Comparison of ENCODE assay signal across 10 mouse cellular contexts in genomic region chr11:29180657-29181056, GRCm38 (mm10). TPM values are rescaled to one million over a fixed set of nuclear protein-coding genes. Genes with fewer than 3 reads are reported as not detected.
DNase-seq lines count a peak whose midpoint lies in the region; ATAC-seq and TF ChIP-seq lines count a peak whose summit lies in the region.
"Had no signal": no experiment of that assay in that cellular context is flagged by ENCODE, and none has a peak within 500 bp of the region (broad histone marks: within the 10 kb centered on the region; RNA-seq: fewer than 3 reads in every experiment).

No protein-coding gene starts in this region.

- peaks cover 1% of the 10 kb centered on the region; the same call in 1 of the 2 replicates for H3K79me2 ChIP-seq in heart, adult 2 months (replicated peaks; ENCODE audit: control insufficient read depth, insufficient read depth, low read length)

- ATAC-seq in heart, embryonic 11.5 days (replicated peaks; ENCODE audit: insufficient number of reproducible peaks, low FRiP score, low TSS enrichment): no peak
- ATAC-seq in hindbrain, embryonic 11.5 days (ENCODE audit: low FRiP score): no peak

- no peak overlapping the region for H3K27ac ChIP-seq in heart, adult 2 months
- no peak overlapping the region for H3K27ac ChIP-seq in heart, embryonic 11.5 days (ENCODE audit: low read depth, low read length)
- H3K27ac ChIP-seq in hindbrain, embryonic 11.5 days (ENCODE audit: low read depth, low read length): no peak overlapping the region
- H3K27ac ChIP-seq: liver, embryonic 13.5 days; neural tube, embryonic 13.5 days had no signal

- peaks cover 2% of the 10 kb centered on the region; the same call in 1 of the 2 replicates for H3K4me1 ChIP-seq in heart, adult 2 months (ENCODE audit: control insufficient read depth, insufficient read depth, low read length)
- H3K4me1 ChIP-seq in heart, embryonic 11.5 days (ENCODE audit: control insufficient read depth, insufficient read depth, low read length): no peaks in the 10 kb centered on the region
- H3K4me1 ChIP-seq in hindbrain, embryonic 11.5 days (replicated peaks; ENCODE audit: control insufficient read depth, insufficient read depth, low read length): no peaks in the 10 kb centered on the region
- H3K4me1 ChIP-seq: neural tube, embryonic 13.5 days had no signal

- TF ChIP-seq EP300 in heart, adult 2 months (IDR thresholded peaks at IDR 0.05; ENCODE audit: insufficient read depth, low read depth, low read length): no peak

- H3K9ac ChIP-seq in heart, adult 2 months (ENCODE audit: low read depth, low read length): no peak overlapping the region
- no peak overlapping the region for H3K9ac ChIP-seq in heart, embryonic 11.5 days (ENCODE audit: low read depth, low read length)
- no peak overlapping the region for H3K9ac ChIP-seq in hindbrain, embryonic 11.5 days (ENCODE audit: low read depth, low read length)
- H3K9ac ChIP-seq: liver, embryonic 13.5 days; neural tube, embryonic 13.5 days had no signal

- no peak overlapping the region for H3K4me2 ChIP-seq in heart, embryonic 11.5 days
- no peak overlapping the region for H3K4me2 ChIP-seq in hindbrain, embryonic 11.5 days (replicated peaks; ENCODE audit: low read depth, low read length)
- H3K4me2 ChIP-seq: liver, embryonic 13.5 days; neural tube, embryonic 13.5 days had no signal

- DNase-seq in heart, adult 2 months: peak; percentile 23 to 25
- DNase-seq in NIH3T3 (ENCODE audit: low read depth): peak; percentile 56
- peak; percentile 63 for DNase-seq in cerebellum, adult 9-11 months
- DNase-seq in heart, postnatal 36 days: peak; percentile 14 to 25
- DNase-seq in embryo, embryonic 9.5 days (ENCODE audit: extremely low spot score): no peak
- DNase-seq in ovary, postnatal 14 days (ENCODE audit: low spot score): no peak
- no peak for DNase-seq in hindbrain, embryonic 11.5 days (ENCODE audit: low spot score)
- DNase-seq: liver, embryonic 13.5 days had no signal

- H3K9me3 ChIP-seq in heart, embryonic 11.5 days (replicated peaks; ENCODE audit: control insufficient read depth, low read length): no peaks in the 10 kb centered on the region
- no peaks in the 10 kb centered on the region for H3K9me3 ChIP-seq in hindbrain, embryonic 11.5 days (ENCODE audit: control insufficient read depth, low read length)
- H3K9me3 ChIP-seq: liver, embryonic 13.5 days; neural tube, embryonic 13.5 days had no signal

- intact Hi-C loops in heart, adult 2 months (cut with DNase I): no loop called here
- intact Hi-C loops in heart, postnatal 36 days (cut with DNase I): no loop called here

- no peak for TF ChIP-seq CTCF in heart, adult 2 months (IDR thresholded peaks at IDR 0.05)

- peaks cover 15% of the 10 kb centered on the region for H3K36me3 ChIP-seq in heart, adult 2 months (ENCODE audit: control insufficient read depth, insufficient read depth, low read length)
- no peaks in the 10 kb centered on the region for H3K36me3 ChIP-seq in heart, embryonic 11.5 days (ENCODE audit: control insufficient read depth, insufficient read depth, low read length)
- H3K36me3 ChIP-seq in hindbrain, embryonic 11.5 days (ENCODE audit: control insufficient read depth, insufficient read depth, low read length): no peaks in the 10 kb centered on the region

- TF ChIP-seq POLR2A in heart, adult 2 months (IDR thresholded peaks at IDR 0.05; ENCODE audit: insufficient read depth, low read depth, low read length): no peak

- H3K4me3 ChIP-seq in heart, adult 2 months: no peak overlapping the region
- H3K4me3 ChIP-seq in heart, embryonic 11.5 days (ENCODE audit: low read depth, low read length): no peak overlapping the region
- H3K4me3 ChIP-seq in hindbrain, embryonic 11.5 days (ENCODE audit: low read depth, low read length): no peak overlapping the region
- H3K4me3 ChIP-seq: liver, embryonic 13.5 days; neural tube, embryonic 13.5 days had no signal

- no peaks in the 10 kb centered on the region for H3K27me3 ChIP-seq in heart, adult 2 months (ENCODE audit: control insufficient read depth, insufficient read depth, low read length)
- H3K27me3 ChIP-seq in heart, embryonic 11.5 days (ENCODE audit: control insufficient read depth, insufficient read depth, low read length): no peaks in the 10 kb centered on the region
- H3K27me3 ChIP-seq in hindbrain, embryonic 11.5 days (ENCODE audit: control insufficient read depth, insufficient read depth, low read length): no peaks in the 10 kb centered on the region
- H3K27me3 ChIP-seq: liver, embryonic 13.5 days; neural tube, embryonic 13.5 days had no signal

- WGBS in heart, adult 2 months: 53% methylated on average over 3 of the region's 3 CpGs
- 86% methylated on average over 3 of the region's 3 CpGs for WGBS in heart, embryonic 11.5 days (ENCODE audit: insufficient replicate concordance)
- WGBS in hindbrain, embryonic 11.5 days: 92% methylated on average over 3 of the region's 3 CpGs

RNA-seq across cellular contexts. Expression of gene Ppp4r3b, which starts 8.0 kb away (rescaled TPM):
- 10 to 100 TPM; 28.4 to 41.2 TPM for total RNA-seq in heart, adult 2 months (2021)
- polyA plus RNA-seq in heart, adult 2 months (2012; rRNA removed): 3.7 and 5.9 TPM in 2 replicates
- polyA plus RNA-seq in heart, embryonic 11.5 days (2014; fragmentation: Nextera tagmentation; extraction: Ambion mirVana): 42.3 and 47.3 TPM in 2 replicates
- 10 to 100 TPM; 29.7 to 35.7 TPM for total RNA-seq in heart, postnatal 36 days (2021)
- 102 and 105 TPM in 2 replicates for polyA plus RNA-seq in hindbrain, embryonic 11.5 days (2014; fragmentation: Nextera tagmentation; extraction: Ambion mirVana)

RNA-seq across cellular contexts. Expression of gene Pnpt1, which starts 50.1 kb away (rescaled TPM):
- total RNA-seq in heart, adult 2 months (2021): 10 to 100 TPM; 25.7 to 29.1 TPM
- polyA plus RNA-seq in heart, adult 2 months (2012; rRNA removed): 11.7 and 13.2 TPM in 2 replicates
- polyA plus RNA-seq in heart, embryonic 11.5 days (2014; fragmentation: Nextera tagmentation; extraction: Ambion mirVana): 49.1 and 51.7 TPM in 2 replicates
- 10 to 100 TPM; 27.2 to 30.4 TPM for total RNA-seq in heart, postnatal 36 days (2021)
- 39.2 and 44.8 TPM in 2 replicates for polyA plus RNA-seq in hindbrain, embryonic 11.5 days (2014; fragmentation: Nextera tagmentation; extraction: Ambion mirVana)

Comparison
In these comparisons a context has a peak if more than half of its experiments do, and no peak if none do; other contexts are left out.
1. DNase-seq: peak in heart, adult 2 months (2 of 2), NIH3T3 (single experiment), cerebellum, adult 9-11 months (single experiment) and heart, postnatal 36 days (2 of 2); none in embryo, embryonic 9.5 days (single experiment), ovary, postnatal 14 days (single experiment) and hindbrain, embryonic 11.5 days (single experiment).